Mouse (Mus musculus) stomach, postnatal 0 days (tissue): ENCODE data around the gene Foxa3.

Experiments used
- CTCF ChIP-seq: IDR thresholded peaks from 2 replicates; pipeline ENCODE4 v1.5.1; 2016; ENCODE audit warnings: antibody characterized with exemption, low read depth, mild to moderate bottlenecking, moderate library complexity
- EP300 ChIP-seq: optimal IDR thresholded peaks from 2 replicates; pipeline ENCODE3; 2016; ENCODE audit warnings: antibody characterized with exemption

GRCm38 (mm10) chr7:19069500-19069899, 46.2 kb upstream of the Foxa3 start:
- TF ChIP-seq CTCF, result peak; percentile 75
- TF ChIP-seq EP300, result no peak
